ENCODE assay signal across 8 mouse cellular contexts in genomic region chr1:97771118-97771517, GRCm38 (mm10). TPM values are rescaled to one million over a fixed set of nuclear protein-coding genes. Genes with fewer than 3 reads are reported as not detected.
DNase-seq lines count a peak whose midpoint lies in the region; ATAC-seq lines count a peak whose summit lies in the region.

No protein-coding gene starts in this region.

- intact Hi-C loops in left cerebral cortex, postnatal 10 days (cut with DNase I): no loop called here

- no peak for ATAC-seq in megakaryocyte, adult 5-6 weeks (ENCODE audit: poor library complexity, severe bottlenecking)
- no peak for ATAC-seq in forebrain, embryonic 16.5 days
- ATAC-seq in limb, embryonic 13.5 days (ENCODE audit: low FRiP score, low read depth): no peak
- ATAC-seq in stomach, embryonic 15.5 days (ENCODE audit: insufficient read depth, low FRiP score, low read depth): no peak

- no peaks in the 10 kb centered on the region for H3K27me3 ChIP-seq in megakaryocyte, embryonic 14.5 days (replicated peaks)
- no peaks in the 10 kb centered on the region for H3K27me3 ChIP-seq in forebrain, embryonic 16.5 days (replicated peaks; ENCODE audit: control insufficient read depth, insufficient read depth, low read length)
- no peaks in the 10 kb centered on the region for H3K27me3 ChIP-seq in limb, embryonic 13.5 days
- H3K27me3 ChIP-seq in stomach, embryonic 15.5 days (replicated peaks): no peaks in the 10 kb centered on the region

- H3K27ac ChIP-seq in forebrain, embryonic 16.5 days (ENCODE audit: low read length): no peak overlapping the region
- H3K27ac ChIP-seq in limb, embryonic 13.5 days: no peak overlapping the region
- no peak overlapping the region for H3K27ac ChIP-seq in stomach, embryonic 15.5 days

- no peak overlapping the region for H3K9ac ChIP-seq in forebrain, embryonic 16.5 days (replicated peaks; ENCODE audit: low read depth, low read length)
- no peak overlapping the region for H3K9ac ChIP-seq in limb, embryonic 13.5 days
- no peak overlapping the region for H3K9ac ChIP-seq in stomach, embryonic 15.5 days

- H3K4me3 ChIP-seq in megakaryocyte, embryonic 14.5 days (replicated peaks): peak overlapping the region; percentile 99
- no peak overlapping the region for H3K4me3 ChIP-seq in forebrain, embryonic 16.5 days (replicated peaks; ENCODE audit: low read length)
- peak overlapping the region; percentile 93; the same call in 1 of the 2 replicates for H3K4me3 ChIP-seq in limb, embryonic 13.5 days
- H3K4me3 ChIP-seq in stomach, embryonic 15.5 days (replicated peaks): no peak overlapping the region

- no peak for DNase-seq in left cerebral cortex, postnatal 10 days (ENCODE audit: extremely low spot score in 1 of 2, low spot score in 2 of 2)
- DNase-seq in gastrocnemius, postnatal 10 days: no peak
- DNase-seq in right cerebral cortex, adult 18-20 months: no peak

- 60% methylated on average over 7 of the region's 7 CpGs for WGBS in forebrain, embryonic 16.5 days
- WGBS in limb, embryonic 13.5 days: 54% methylated on average over 7 of the region's 7 CpGs
- WGBS in stomach, embryonic 15.5 days: 64% methylated on average over 7 of the region's 7 CpGs

- H3K9me3 ChIP-seq in megakaryocyte, embryonic 14.5 days: no peaks in the 10 kb centered on the region
- no peaks in the 10 kb centered on the region for H3K9me3 ChIP-seq in forebrain, embryonic 16.5 days (ENCODE audit: control insufficient read depth, low read length)
- H3K9me3 ChIP-seq in limb, embryonic 13.5 days: no peaks in the 10 kb centered on the region
- H3K9me3 ChIP-seq in stomach, embryonic 15.5 days: no peaks in the 10 kb centered on the region

- peaks cover 58% of the 10 kb centered on the region for H3K4me1 ChIP-seq in megakaryocyte, embryonic 14.5 days
- peaks cover 20% of the 10 kb centered on the region for H3K4me1 ChIP-seq in forebrain, embryonic 16.5 days (replicated peaks; ENCODE audit: control insufficient read depth, insufficient read depth, low read length)
- H3K4me1 ChIP-seq in limb, embryonic 13.5 days: peaks cover 20% of the 10 kb centered on the region
- H3K4me1 ChIP-seq in stomach, embryonic 15.5 days: 0 out of 2 replicates have a peak, but pooled peaks cover 5% of the 10 kb centered on the region

- H3K4me2 ChIP-seq in forebrain, embryonic 16.5 days (ENCODE audit: low read length): 0 out of 2 replicates have a peak overlapping the region, but pooled peaks have one; percentile 0
- H3K4me2 ChIP-seq in limb, embryonic 13.5 days (replicated peaks): peak overlapping the region; percentile 66
- peak overlapping the region; percentile 11; the same call in 1 of the 2 replicates for H3K4me2 ChIP-seq in stomach, embryonic 15.5 days

- H3K36me3 ChIP-seq in megakaryocyte, embryonic 14.5 days (replicated peaks; ENCODE audit: low read length): peaks cover 13% of the 10 kb centered on the region
- no peaks in the 10 kb centered on the region for H3K36me3 ChIP-seq in forebrain, embryonic 16.5 days (ENCODE audit: control insufficient read depth, insufficient read depth)
- H3K36me3 ChIP-seq in limb, embryonic 13.5 days: no peaks in the 10 kb centered on the region
- H3K36me3 ChIP-seq in stomach, embryonic 15.5 days: no peaks in the 10 kb centered on the region

RNA-seq across cellular contexts. Expression of gene Ppip5k2, which starts 0.9 kb away (rescaled TPM):
- polyA plus RNA-seq in megakaryocyte, embryonic 14.5 days (2012; ENCODE audit: insufficient read depth, low replicate concordance): 0.52 and 2.9 TPM in 2 replicates
- total RNA-seq in megakaryocyte, adult 5-6 weeks (2015): 33.2 and 35.7 TPM in 2 replicates
- total RNA-seq in megakaryocyte, adult 5-6 weeks (2017): 44.4 and 45.2 TPM in 2 replicates
- polyA plus RNA-seq in forebrain, embryonic 16.5 days (2015; fragmentation: Nextera tagmentation; extraction: Ambion mirVana): 51.6 and 57.4 TPM in 2 replicates
- 34.0 and 34.2 TPM in 2 replicates for polyA plus RNA-seq in limb, embryonic 13.5 days (2015; fragmentation: Nextera tagmentation; extraction: Ambion mirVana)
- 28.1 and 33.3 TPM in 2 replicates for polyA plus RNA-seq in stomach, embryonic 15.5 days (2015; fragmentation: Nextera tagmentation; extraction: Ambion mirVana)
- total RNA-seq in left cerebral cortex, postnatal 10 days (2021): 10 to 100 TPM; 24.0 to 26.8 TPM
- total RNA-seq in gastrocnemius, postnatal 10 days (2021): 1 to 10 TPM; 4.9 to 8.0 TPM

RNA-seq across cellular contexts. Expression of gene Gin1, which starts 1.1 kb away (rescaled TPM):
- polyA plus RNA-seq in megakaryocyte, embryonic 14.5 days (2012; ENCODE audit: insufficient read depth, low replicate concordance): 1.2 TPM in 1 of 2 replicates, not detected in the other
- 18.5 and 25.4 TPM in 2 replicates for total RNA-seq in megakaryocyte, adult 5-6 weeks (2015)
- 8.6 and 11.2 TPM in 2 replicates for total RNA-seq in megakaryocyte, adult 5-6 weeks (2017)
- polyA plus RNA-seq in forebrain, embryonic 16.5 days (2015; fragmentation: Nextera tagmentation; extraction: Ambion mirVana): 14.9 and 15.7 TPM in 2 replicates
- polyA plus RNA-seq in limb, embryonic 13.5 days (2015; fragmentation: Nextera tagmentation; extraction: Ambion mirVana): 18.7 TPM in 2 replicates
- polyA plus RNA-seq in stomach, embryonic 15.5 days (2015; fragmentation: Nextera tagmentation; extraction: Ambion mirVana): 18.4 and 18.8 TPM in 2 replicates
- 1 to 10 TPM; 8.7 TPM for total RNA-seq in left cerebral cortex, postnatal 10 days (2021)
- 1 to 10 TPM; 3.5 to 4.9 TPM for total RNA-seq in gastrocnemius, postnatal 10 days (2021)

Comparison
In these comparisons a context has a peak if more than half of its experiments do, and no peak if none do; other contexts are left out.
1. H3K4me3 ChIP-seq: peak in megakaryocyte, embryonic 14.5 days (single experiment) and limb, embryonic 13.5 days (single experiment); none in forebrain, embryonic 16.5 days (single experiment) and stomach, embryonic 15.5 days (single experiment).
2. H3K4me2 ChIP-seq: peak in every context shown above with its lines; median percentile 66 in limb, embryonic 13.5 days; 11 in stomach, embryonic 15.5 days; 0 in forebrain, embryonic 16.5 days.